Mouse (Mus musculus) forebrain, embryonic 11.5 days (tissue): ENCODE data around the gene Serpina3n. TPM values are rescaled to one million over a fixed set of nuclear protein-coding genes. Genes with fewer than 3 reads are reported as not detected.

Source experiments
- ATAC-seq: fragments of 200-750 bp; cut with Nextera tagmentation; replicated peaks from 2 replicates; pipeline ENCODE4 v1.8.0; 2017; ENCODE audit warnings: moderate TSS enrichment; ENCODE audit not compliant: low FRiP score
- DNase-seq: peaks from one replicate; pipeline ENCODE4 v3.0.0-alpha.2; 2017; ENCODE audit warnings: low spot score
- H3K27ac ChIP-seq: fragments of 300-500 bp; sonication (generic); 2 replicates; pipeline ENCODE4 v1.5.1; 2014; ENCODE audit warnings: low read depth, low read length
- H3K27me3 ChIP-seq: fragments of 300-500 bp; sonication (generic); 2 replicates; pipeline ENCODE4 v1.6.1; 2014; ENCODE audit warnings: mild to moderate bottlenecking, low read length, mixed read lengths; ENCODE audit not compliant: control insufficient read depth, insufficient read depth
- H3K36me3 ChIP-seq: fragments of 300-500 bp; sonication (generic); 2 replicates; pipeline ENCODE4 v1.6.1; 2014; ENCODE audit warnings: mild to moderate bottlenecking, low read length, moderate library complexity, mixed read lengths; ENCODE audit not compliant: control insufficient read depth, insufficient read depth
- H3K4me1 ChIP-seq: fragments of 300-500 bp; sonication (generic); replicated peaks from 2 replicates; pipeline ENCODE4 v1.6.1; 2014; ENCODE audit warnings: low read length, mixed read lengths; ENCODE audit not compliant: control insufficient read depth, insufficient read depth
- H3K4me2 ChIP-seq: fragments of 300-500 bp; sonication (generic); 2 replicates; pipeline ENCODE4 v1.6.1; 2014; ENCODE audit warnings: low read depth, mild to moderate bottlenecking, low read length, moderate library complexity, mixed read lengths; ENCODE audit not compliant: severe bottlenecking
- H3K4me3 ChIP-seq: fragments of 300-500 bp; sonication (generic); 2 replicates; pipeline ENCODE4 v1.5.1; 2014; ENCODE audit warnings: low read depth, low read length
- H3K9ac ChIP-seq: fragments of 300-500 bp; sonication (generic); 2 replicates; pipeline ENCODE4 v1.6.1; 2014; ENCODE audit warnings: low read length
- H3K9me3 ChIP-seq: fragments of 300-500 bp; sonication (generic); 2 replicates; pipeline ENCODE4 v1.6.1; 2016; ENCODE audit warnings: low read length, mixed read lengths; ENCODE audit not compliant: control insufficient read depth
- WGBS: fragments of 180-500 bp; shearing (Covaris S2); extraction: QIAGEN DNeasy Blood & Tissue Kit; methylation state at CpG from one replicate; pipeline ENCODE4 v1.1.7; 2014; 5-methylcytosine and 5-hydroxymethylcytosine counted together
- polyA plus RNA-seq: library from polyadenylated mRNA; unstranded; fragments of >200 nt; fragmentation: Nextera tagmentation; extraction: Ambion mirVana; gene quantifications from 2 replicates; pipeline ENCODE4 v1.2.1, GENCODE M21; 2014

Serpina3n gene
- polyA plus RNA-seq, 1 experiment from 2014 or later: not detected

- H3K27ac ChIP-seq: no peak overlapping the region
- no peak overlapping the region for H3K4me2 ChIP-seq
- H3K4me1 ChIP-seq: peaks cover 2% of the 10 kb centered on the region; the same call in 1 of the 2 replicates
- no peak for ATAC-seq
- no peaks in the 10 kb centered on the region for H3K9me3 ChIP-seq
- 83% methylated on average over 11 of the region's 11 CpGs for WGBS
- no peak overlapping the region for H3K9ac ChIP-seq
- H3K4me3 ChIP-seq: no peak overlapping the region
- no peaks in the 10 kb centered on the region for H3K27me3 ChIP-seq
- H3K36me3 ChIP-seq: no peaks in the 10 kb centered on the region
- DNase-seq: peak; percentile 24
These were observed 16.3 kb downstream of the Serpina3n start for GRCm38 (mm10) chr12:104422615-104423392.

- no peaks in the 10 kb centered on the region for H3K36me3 ChIP-seq
- no peak overlapping the region for H3K9ac ChIP-seq
- WGBS: 84% methylated on average over 3 of the region's 3 CpGs
- H3K9me3 ChIP-seq: no peaks in the 10 kb centered on the region
- H3K4me1 ChIP-seq: no peaks in the 10 kb centered on the region; the same call in 1 of the 2 replicates
- DNase-seq (no peak), ATAC-seq (no peak)
- H3K4me2 ChIP-seq: no peak overlapping the region
- no peak overlapping the region for H3K4me3 ChIP-seq
- no peak overlapping the region for H3K27ac ChIP-seq
- no peaks in the 10 kb centered on the region for H3K27me3 ChIP-seq
These were observed 19.1 kb downstream of the Serpina3n start for GRCm38 (mm10) chr12:104425591-104425990.

GRCm38 (mm10) chr12:104426915-104427314 is 20.4 kb downstream of the Serpina3n start:
- WGBS: 4% methylated on average over 7 of the region's 7 CpGs
- H3K4me3 ChIP-seq: no peak overlapping the region
- H3K27ac ChIP-seq: no peak overlapping the region
- ATAC-seq: peak; percentile 64
- no peaks in the 10 kb centered on the region for H3K9me3 ChIP-seq
- no peaks in the 10 kb centered on the region; the same call in 1 of the 2 replicates for H3K4me1 ChIP-seq
- H3K4me2 ChIP-seq: no peak overlapping the region
- DNase-seq: peak; percentile 76
- H3K36me3 ChIP-seq: no peaks in the 10 kb centered on the region
- H3K9ac ChIP-seq: no peak overlapping the region
- H3K27me3 ChIP-seq: no peaks in the 10 kb centered on the region

- no peak for DNase-seq
These were observed 24.8 kb downstream of the Serpina3n start for GRCm38 (mm10) chr12:104431359-104431758.

GRCm38 (mm10) chr12:104433214-104433613 is 26.7 kb downstream of the Serpina3n start:
- Histone ChIP-seq H3K9me3 (no peaks in the 10 kb centered on the region), H3K9ac (no peak overlapping the region), H3K27me3 (no peaks in the 10 kb centered on the region), H3K4me3 (no peak overlapping the region), H3K36me3 (no peaks in the 10 kb centered on the region), H3K4me2 (no peak overlapping the region), H3K4me1 (no peaks in the 10 kb centered on the region), H3K27ac (no peak overlapping the region)
- WGBS: 20% methylated on average over 7 of the region's 7 CpGs
- DNase-seq: no peak
- ATAC-seq: peak; percentile 55; the same call in 1 of the 2 replicates

More at GRCm38 (mm10) chr12:104431359-104431758, 24.8 kb downstream of the Serpina3n start:
- H3K27ac ChIP-seq: no peak overlapping the region
- no peak overlapping the region for H3K4me3 ChIP-seq
- no peak overlapping the region for H3K4me2 ChIP-seq
- no peaks in the 10 kb centered on the region for H3K36me3 ChIP-seq
- no peaks in the 10 kb centered on the region for H3K4me1 ChIP-seq
- H3K27me3 ChIP-seq: no peaks in the 10 kb centered on the region
- no peak overlapping the region for H3K9ac ChIP-seq
- no peaks in the 10 kb centered on the region for H3K9me3 ChIP-seq
- ATAC-seq: no peak
- WGBS: 65% methylated on average over 10 of the region's 10 CpGs

- no peak for DNase-seq
- H3K4me2 ChIP-seq: no peak overlapping the region
- ATAC-seq: no peak
- H3K4me3 ChIP-seq: no peak overlapping the region
- H3K9me3 ChIP-seq: no peaks in the 10 kb centered on the region
- H3K4me1 ChIP-seq: no peaks in the 10 kb centered on the region
- no peaks in the 10 kb centered on the region for H3K36me3 ChIP-seq
- H3K27ac ChIP-seq: no peak overlapping the region
- 82% methylated on average over 20 of the region's 20 CpGs for WGBS
- H3K9ac ChIP-seq: no peak overlapping the region
- H3K27me3 ChIP-seq: no peaks in the 10 kb centered on the region
These were observed 27.6 kb downstream of the Serpina3n start for GRCm38 (mm10) chr12:104433951-104434735.

- ATAC-seq: peak; percentile 69
These were observed 33.7 kb downstream of the Serpina3n start for GRCm38 (mm10) chr12:104440087-104440760.

GRCm38 (mm10) chr12:104443716-104444115 is 37.2 kb downstream of the Serpina3n start:
- H3K4me3 ChIP-seq: no peak overlapping the region
- no peak overlapping the region for H3K4me2 ChIP-seq
- no peak for DNase-seq
- H3K27ac ChIP-seq: no peak overlapping the region
- H3K9me3 ChIP-seq: no peaks in the 10 kb centered on the region
- WGBS: 89% methylated on average over 11 of the region's 11 CpGs
- H3K36me3 ChIP-seq: no peaks in the 10 kb centered on the region
- H3K9ac ChIP-seq: no peak overlapping the region
- no peaks in the 10 kb centered on the region for H3K27me3 ChIP-seq
- no peak for ATAC-seq
- H3K4me1 ChIP-seq: 0 out of 2 replicates have a peak, but pooled peaks cover 2% of the 10 kb centered on the region

More at GRCm38 (mm10) chr12:104440087-104440760, 33.7 kb downstream of the Serpina3n start:
- no peaks in the 10 kb centered on the region for H3K27me3 ChIP-seq
- peak; percentile 94 for DNase-seq
- H3K4me3 ChIP-seq: no peak overlapping the region
- no peaks in the 10 kb centered on the region for H3K9me3 ChIP-seq
- 0 out of 2 replicates have a peak, but pooled peaks cover 2% of the 10 kb centered on the region for H3K4me1 ChIP-seq
- H3K27ac ChIP-seq: no peak overlapping the region
- peak overlapping the region; percentile 48 for H3K9ac ChIP-seq
- WGBS: 11% methylated on average over 22 of the region's 22 CpGs
- H3K4me2 ChIP-seq: no peak overlapping the region
- H3K36me3 ChIP-seq: no peaks in the 10 kb centered on the region
